ENCODE assay signal across 8 mouse cellular contexts in genomic region chr9:109931257-109932171, GRCm38 (mm10). TPM values are rescaled to one million over a fixed set of nuclear protein-coding genes. Genes with fewer than 3 reads are reported as not detected.
DNase-seq lines count a peak whose midpoint lies in the region; ATAC-seq lines count a peak whose summit lies in the region.

TSS of gene Map4 (plus strand) at chr9:109931460.

- ATAC-seq in hindbrain, embryonic 13.5 days (ENCODE audit: low FRiP score) = peak; percentile 99

- peak within 1 kb of the TSS; percentile 94 for H3K27ac ChIP-seq in hindbrain, embryonic 13.5 days

- DNase-seq in NIH3T3 (ENCODE audit: low read depth) = peak; percentile 97
- peak; percentile 97 to 99 for DNase-seq in cerebellum, postnatal 10 days
- DNase-seq in frontal cortex, postnatal 14 days (ENCODE audit: low spot score in 2 of 2) = peak; percentile 97 to 98
- DNase-seq in layer of hippocampus, postnatal 25 days (ENCODE audit: extremely low spot score in 1 of 2, low spot score in 1 of 2) = peak; percentile 84 to 96
- DNase-seq in lung, postnatal 25 days (ENCODE audit: low spot score) = peak; percentile 98
- peak; percentile 97 for DNase-seq in retina, embryonic 14.5 days (ENCODE audit: low spot score)
- peak; percentile 94 for DNase-seq in thymus, postnatal 4 days

- no peaks in the 10 kb centered on the region for H3K36me3 ChIP-seq in hindbrain, embryonic 13.5 days

- H3K4me2 ChIP-seq in hindbrain, embryonic 13.5 days = peak within 1 kb of the TSS; percentile 84

- no peaks in the 10 kb centered on the region for H3K9me3 ChIP-seq in hindbrain, embryonic 13.5 days

- no peaks in the 10 kb centered on the region for H3K27me3 ChIP-seq in hindbrain, embryonic 13.5 days

- peaks cover 16% of the 10 kb centered on the region for H3K4me1 ChIP-seq in hindbrain, embryonic 13.5 days (replicated peaks)

- under 1% methylated on average over 83 of the region's 94 CpGs for whole genome bisulfite sequencing in hindbrain, embryonic 13.5 days

- peak within 1 kb of the TSS; percentile 93 for H3K9ac ChIP-seq in hindbrain, embryonic 13.5 days

- peak within 1 kb of the TSS; percentile 85 for H3K4me3 ChIP-seq in hindbrain, embryonic 13.5 days

RNA-seq across cellular contexts. Expression of gene Map4, which starts in this region (rescaled TPM):
- 156 and 166 TPM in 2 replicates for polyA plus RNA-seq in hindbrain, embryonic 13.5 days (2015; fragmentation: Nextera tagmentation; extraction: Ambion mirVana)
- 100 to 1,000 TPM; 580 to 618 TPM for total RNA-seq in layer of hippocampus, postnatal 25 days (2021)

Comparison
In these comparisons a context has a peak if more than half of its experiments do, and no peak if none do; other contexts are left out.
1. Peak in every context shown above with its lines: DNase-seq, ATAC-seq, H3K4me3 ChIP-seq and H3K27ac ChIP-seq.